Mouse (Mus musculus) midbrain, embryonic 10.5 days (tissue): ENCODE measurements at regions not wholly inside any gene's neighbourhood (a gene's known extent, or its start where the extent isn't known, plus 50 kb on each side); places are given as distances from the start of the nearest gene placed in this dataset.

Source experiments
- DNase-seq: peaks from one replicate; pipeline ENCODE4 v3.0.0-alpha.2; 2017; ENCODE audit warnings: low spot score
- H3K27ac ChIP-seq: fragments of 300-500 bp; sonication (generic); replicated peaks from 2 replicates; pipeline ENCODE4 v1.5.1; 2016; ENCODE audit warnings: mild to moderate bottlenecking
- H3K27me3 ChIP-seq: fragments of 300-500 bp; sonication (generic); 2 replicates; pipeline ENCODE4 v1.6.1; 2016; ENCODE audit warnings: low read depth, mild to moderate bottlenecking; ENCODE audit not compliant: poor library complexity, severe bottlenecking
- H3K36me3 ChIP-seq: fragments of 300-500 bp; sonication (generic); 2 replicates; pipeline ENCODE4 v1.6.1; 2016; ENCODE audit warnings: mild to moderate bottlenecking, moderate library complexity
- H3K4me1 ChIP-seq: fragments of 300-500 bp; sonication (generic); 2 replicates; pipeline ENCODE4 v1.6.1; 2016
- H3K4me3 ChIP-seq: fragments of 300-500 bp; sonication (generic); 2 replicates; pipeline ENCODE4 v1.5.1; 2016; ENCODE audit warnings: mild to moderate bottlenecking, moderate library complexity
- H3K9me3 ChIP-seq: fragments of 300-500 bp; sonication (generic); replicated peaks from 2 replicates; pipeline ENCODE4 v1.6.1; 2016; ENCODE audit warnings: mild to moderate bottlenecking
- WGBS: fragments of 180-500 bp; shearing (Covaris S2); methylation state at CpG from one replicate; pipeline ENCODE4 v1.1.7; 2016; 5-methylcytosine and 5-hydroxymethylcytosine counted together

- DNase-seq: no peak
- Histone ChIP-seq H3K36me3 (no peaks in the 10 kb centered on the region), H3K4me1 (no peaks in the 10 kb centered on the region), H3K27ac (no peak overlapping the region), H3K4me3 (no peak overlapping the region), H3K27me3 (no peaks in the 10 kb centered on the region), H3K9me3 (no peaks in the 10 kb centered on the region)
- WGBS: 86% methylated on average over 4 of the region's 4 CpGs
Measured at GRCm38 (mm10) chr2:123267036-123267435, 502.0 kb downstream of the Sqor start.

GRCm38 (mm10) chr2:123274866-123275735, 510.1 kb downstream of the Sqor start:
- WGBS: 80% methylated on average over 9 of the region's 9 CpGs
- H3K4me1 ChIP-seq: no peaks in the 10 kb centered on the region
- no peak overlapping the region for H3K4me3 ChIP-seq
- H3K27ac ChIP-seq: no peak overlapping the region
- H3K27me3 ChIP-seq: no peaks in the 10 kb centered on the region
- no peaks in the 10 kb centered on the region for H3K9me3 ChIP-seq
- H3K36me3 ChIP-seq: no peaks in the 10 kb centered on the region
- DNase-seq: no peak

GRCm38 (mm10) chr2:123275736-123276330, 510.8 kb downstream of the Sqor start:
- Histone ChIP-seq H3K36me3 (no peaks in the 10 kb centered on the region), H3K27me3 (no peaks in the 10 kb centered on the region), H3K9me3 (no peaks in the 10 kb centered on the region), H3K4me1 (no peaks in the 10 kb centered on the region), H3K4me3 (no peak overlapping the region), H3K27ac (no peak overlapping the region)
- DNase-seq: no peak
- 86% methylated on average over 6 of the region's 6 CpGs for WGBS

GRCm38 (mm10) chr2:123311554-123312276, 546.7 kb downstream of the Sqor start:
- WGBS: 74% methylated on average over 6 of the region's 6 CpGs
- no peak for DNase-seq
- Histone ChIP-seq H3K9me3 (no peaks in the 10 kb centered on the region), H3K27me3 (no peaks in the 10 kb centered on the region), H3K4me3 (no peak overlapping the region), H3K27ac (no peak overlapping the region), H3K36me3 (no peaks in the 10 kb centered on the region), H3K4me1 (no peaks in the 10 kb centered on the region)

GRCm38 (mm10) chr2:123312277-123312617, 547.2 kb downstream of the Sqor start:
- Histone ChIP-seq H3K9me3 (no peaks in the 10 kb centered on the region), H3K27ac (no peak overlapping the region), H3K4me1 (no peaks in the 10 kb centered on the region), H3K36me3 (no peaks in the 10 kb centered on the region), H3K4me3 (no peak overlapping the region), H3K27me3 (no peaks in the 10 kb centered on the region)
- DNase-seq: peak; percentile 68
- 31% methylated on average over 8 of the region's 8 CpGs for WGBS

GRCm38 (mm10) chr2:123320448-123321097, 555.5 kb downstream of the Sqor start:
- Histone ChIP-seq H3K9me3 (no peaks in the 10 kb centered on the region), H3K27ac (no peak overlapping the region), H3K36me3 (no peaks in the 10 kb centered on the region), H3K27me3 (no peaks in the 10 kb centered on the region), H3K4me1 (no peaks in the 10 kb centered on the region), H3K4me3 (no peak overlapping the region)
- no peak for DNase-seq
- 91% methylated on average over 4 of the region's 4 CpGs for WGBS

GRCm38 (mm10) chr2:123323769-123324168, 558.7 kb downstream of the Sqor start:
- 85% methylated on average over 3 of the region's 3 CpGs for WGBS
- no peak for DNase-seq
- Histone ChIP-seq H3K4me3 (no peak overlapping the region), H3K27me3 (no peaks in the 10 kb centered on the region), H3K36me3 (no peaks in the 10 kb centered on the region), H3K9me3 (no peaks in the 10 kb centered on the region), H3K27ac (no peak overlapping the region), H3K4me1 (no peaks in the 10 kb centered on the region)

GRCm38 (mm10) chr2:123324896-123325295, 559.9 kb downstream of the Sqor start:
- no peaks in the 10 kb centered on the region for H3K4me1 ChIP-seq
- no peak overlapping the region for H3K27ac ChIP-seq
- no peak for DNase-seq
- 78% methylated on average over 2 of the region's 2 CpGs for WGBS
- no peaks in the 10 kb centered on the region for H3K36me3 ChIP-seq
- H3K9me3 ChIP-seq: no peaks in the 10 kb centered on the region
- no peaks in the 10 kb centered on the region for H3K27me3 ChIP-seq
- H3K4me3 ChIP-seq: no peak overlapping the region

- Histone ChIP-seq H3K36me3 (no peaks in the 10 kb centered on the region), H3K4me1 (peaks cover 5% of the 10 kb centered on the region; the same call in 1 of the 2 replicates), H3K9me3 (no peaks in the 10 kb centered on the region), H3K27ac (0 out of 2 replicates have a peak overlapping the region, but pooled peaks have one; percentile 6), H3K27me3 (no peaks in the 10 kb centered on the region), H3K4me3 (no peak overlapping the region)
- no peak for DNase-seq
- 80% methylated on average over 10 of the region's 10 CpGs for WGBS
Measured at GRCm38 (mm10) chr2:123349625-123350346, 584.7 kb downstream of the Sqor start.

GRCm38 (mm10) chr2:123364204-123364603, 599.2 kb downstream of the Sqor start:
- H3K27ac ChIP-seq: no peak overlapping the region
- no peak for DNase-seq
- H3K27me3 ChIP-seq: no peaks in the 10 kb centered on the region
- H3K36me3 ChIP-seq: no peaks in the 10 kb centered on the region
- no peaks in the 10 kb centered on the region for H3K4me1 ChIP-seq
- no peak overlapping the region for H3K4me3 ChIP-seq
- no peaks in the 10 kb centered on the region for H3K9me3 ChIP-seq

GRCm38 (mm10) chr2:123366571-123366970, 601.5 kb downstream of the Sqor start:
- no peak for DNase-seq
- H3K4me3 ChIP-seq: no peak overlapping the region
- H3K9me3 ChIP-seq: no peaks in the 10 kb centered on the region
- H3K4me1 ChIP-seq: no peaks in the 10 kb centered on the region
- H3K36me3 ChIP-seq: no peaks in the 10 kb centered on the region
- no peak overlapping the region for H3K27ac ChIP-seq
- WGBS: 92% methylated on average over 2 of the region's 2 CpGs
- H3K27me3 ChIP-seq: no peaks in the 10 kb centered on the region
